ENCODE assay signal across 9 mouse cellular contexts in genomic region chr15:81355146-81355761, GRCm38 (mm10). TPM values are rescaled to one million over a fixed set of nuclear protein-coding genes. Genes with fewer than 3 reads are reported as not detected.
A peak's percentile ranks its signal among the peaks of the same experiment; 100 is the strongest.
DNase-seq lines count a peak whose midpoint lies in the region; ATAC-seq and TF ChIP-seq lines count a peak whose summit lies in the region.
"Had no signal": no experiment of that assay in that cellular context is flagged by ENCODE, and none has a peak within 500 bp of the region (broad histone marks: within the 10 kb centered on the region; RNA-seq: fewer than 3 reads in every experiment).

No protein-coding gene starts in this region.

- no peak overlapping the region for H3K9ac ChIP-seq in lung, embryonic 14.5 days
- H3K9ac ChIP-seq in stomach, postnatal 0 days (ENCODE audit: low read length), result no peak overlapping the region
- H3K9ac ChIP-seq: limb, embryonic 15.5 days had no signal

- DNase-seq in gastrocnemius, adult 18-20 months (ENCODE audit: low spot score), result peak; percentile 28
- DNase-seq in gastrocnemius, adult 8-10 months (ENCODE audit: low spot score in 2 of 2), result no peak
- peak; percentile 86 for DNase-seq in 416B (ENCODE audit: low read depth)
- DNase-seq in ZHBTc4 (ENCODE audit: low read depth, low spot score), result peak; percentile 81
- peak; percentile 58 for DNase-seq in heart, postnatal 4 days
- peak; percentile 79 for DNase-seq in lung, embryonic 14.5 days
- DNase-seq in stomach, postnatal 0 days (ENCODE audit: low spot score), result peak; percentile 72
- DNase-seq in layer of hippocampus, postnatal 36 days, result no peak

- H3K4me2 ChIP-seq in lung, embryonic 14.5 days, result no peak overlapping the region
- H3K4me2 ChIP-seq in stomach, postnatal 0 days (replicated peaks; ENCODE audit: low read depth), result no peak overlapping the region
- H3K4me2 ChIP-seq: limb, embryonic 15.5 days had no signal

- no peak for TF ChIP-seq EP300 in stomach, postnatal 0 days (optimal IDR thresholded peaks at IDR 0.05)

- 64% methylated on average over 3 of the region's 3 CpGs for WGBS in lung, embryonic 14.5 days
- WGBS in stomach, postnatal 0 days, result 71% methylated on average over 3 of the region's 3 CpGs

- no peaks in the 10 kb centered on the region for H3K27me3 ChIP-seq in lung, embryonic 14.5 days (ENCODE audit: insufficient read depth, low read length)
- no peaks in the 10 kb centered on the region for H3K27me3 ChIP-seq in stomach, postnatal 0 days (ENCODE audit: control insufficient read depth, insufficient read depth, low read length)
- H3K27me3 ChIP-seq: limb, embryonic 15.5 days had no signal

- H3K4me3 ChIP-seq in lung, embryonic 14.5 days (ENCODE audit: low read depth, low read length), result no peak overlapping the region
- no peak overlapping the region for H3K4me3 ChIP-seq in stomach, postnatal 0 days (ENCODE audit: low read depth, low read length)
- H3K4me3 ChIP-seq: limb, embryonic 15.5 days had no signal

- H3K9me3 ChIP-seq in lung, embryonic 14.5 days (ENCODE audit: low read depth, low read length), result no peaks in the 10 kb centered on the region
- no peaks in the 10 kb centered on the region for H3K9me3 ChIP-seq in stomach, postnatal 0 days (ENCODE audit: control insufficient read depth, low read length)
- H3K9me3 ChIP-seq: limb, embryonic 15.5 days had no signal

- peaks cover 8% of the 10 kb centered on the region for H3K4me1 ChIP-seq in lung, embryonic 14.5 days (ENCODE audit: insufficient read depth)
- H3K4me1 ChIP-seq in stomach, postnatal 0 days (replicated peaks; ENCODE audit: control insufficient read depth, insufficient read depth), result 0 out of 2 replicates have a peak, but pooled peaks cover 4% of the 10 kb centered on the region

- no peaks in the 10 kb centered on the region for H3K36me3 ChIP-seq in lung, embryonic 14.5 days (ENCODE audit: insufficient read depth)
- no peaks in the 10 kb centered on the region for H3K36me3 ChIP-seq in stomach, postnatal 0 days (ENCODE audit: control insufficient read depth, insufficient read depth, low read length)
- H3K36me3 ChIP-seq: limb, embryonic 15.5 days had no signal

- ATAC-seq in lung, embryonic 14.5 days (ENCODE audit: insufficient read depth), result no peak
- ATAC-seq in stomach, postnatal 0 days (ENCODE audit: low FRiP score, low TSS enrichment), result peak; percentile 49; the same call in 1 of the 2 replicates

- no peak overlapping the region for H3K27ac ChIP-seq in lung, embryonic 14.5 days (ENCODE audit: low read depth)
- no peak overlapping the region for H3K27ac ChIP-seq in stomach, postnatal 0 days (replicated peaks)
- H3K27ac ChIP-seq: limb, embryonic 15.5 days had no signal

- peak; percentile 78 for TF ChIP-seq CTCF in lung, embryonic 14.5 days (IDR thresholded peaks at IDR 0.05; ENCODE audit: low read depth)
- peak; percentile 79 for TF ChIP-seq CTCF in stomach, postnatal 0 days (IDR thresholded peaks at IDR 0.05; ENCODE audit: low read depth)

RNA-seq across cellular contexts. Expression of gene Slc25a17, which starts 5.4 kb away (rescaled TPM):
- total RNA-seq in gastrocnemius, adult 18-20 months (2021), result 1 to 10 TPM; 6.7 TPM
- total RNA-seq in gastrocnemius, adult 8-10 months (2022), result 1 to 10 TPM; 4.9 to 8.7 (median 7.5) TPM
- total RNA-seq in heart, postnatal 4 days (2021), result 10 to 100 TPM; 31.9 to 32.8 TPM
- polyA plus RNA-seq in lung, embryonic 14.5 days (2014; fragmentation: Nextera tagmentation; extraction: Ambion mirVana), result 103 and 109 TPM in 2 replicates
- 84.6 and 85.1 TPM in 2 replicates for polyA plus RNA-seq in stomach, postnatal 0 days (2015; fragmentation: Nextera tagmentation; extraction: Ambion mirVana)
- total RNA-seq in layer of hippocampus, postnatal 36 days (2021), result 10 to 100 TPM; 39.8 to 44.0 TPM

RNA-seq across cellular contexts. Expression of gene St13, which starts 44.6 kb away (rescaled TPM):
- 100 to 1,000 TPM in 1 of 2 experiments, 10 to 100 TPM in 1; 98.2 to 126 TPM for total RNA-seq in gastrocnemius, adult 18-20 months (2021)
- total RNA-seq in gastrocnemius, adult 8-10 months (2022), result 10 to 100 TPM; 82.9 to 93.0 (median 88.0) TPM
- 100 to 1,000 TPM; 101 to 109 TPM for total RNA-seq in heart, postnatal 4 days (2021)
- polyA plus RNA-seq in lung, embryonic 14.5 days (2014; fragmentation: Nextera tagmentation; extraction: Ambion mirVana), result 132 and 145 TPM in 2 replicates
- 79.5 and 80.2 TPM in 2 replicates for polyA plus RNA-seq in stomach, postnatal 0 days (2015; fragmentation: Nextera tagmentation; extraction: Ambion mirVana)
- 100 to 1,000 TPM; 177 to 181 TPM for total RNA-seq in layer of hippocampus, postnatal 36 days (2021)

RNA-seq across cellular contexts. Expression of gene Xpnpep3, which starts 44.7 kb away (rescaled TPM):
- 1 to 10 TPM; 6.5 to 6.6 TPM for total RNA-seq in gastrocnemius, adult 18-20 months (2021)
- 1 to 10 TPM; 4.6 to 8.1 (median 7.7) TPM for total RNA-seq in gastrocnemius, adult 8-10 months (2022)
- total RNA-seq in heart, postnatal 4 days (2021), result 10 to 100 TPM; 12.3 to 14.9 TPM
- 8.6 and 9.6 TPM in 2 replicates for polyA plus RNA-seq in lung, embryonic 14.5 days (2014; fragmentation: Nextera tagmentation; extraction: Ambion mirVana)
- polyA plus RNA-seq in stomach, postnatal 0 days (2015; fragmentation: Nextera tagmentation; extraction: Ambion mirVana), result 3.7 and 4.1 TPM in 2 replicates
- total RNA-seq in layer of hippocampus, postnatal 36 days (2021), result 10 to 100 TPM; 17.3 to 18.0 TPM

RNA-seq across cellular contexts. Expression of gene Dnajb7, which starts 52.8 kb away (rescaled TPM):
- total RNA-seq in gastrocnemius, adult 18-20 months (2021), result not detected
- total RNA-seq in gastrocnemius, adult 8-10 months (2022), result not detected
- not detected for total RNA-seq in heart, postnatal 4 days (2021)
- 1.4 and 2.2 TPM in 2 replicates for polyA plus RNA-seq in lung, embryonic 14.5 days (2014; fragmentation: Nextera tagmentation; extraction: Ambion mirVana)
- 0.56 and 0.70 TPM in 2 replicates for polyA plus RNA-seq in stomach, postnatal 0 days (2015; fragmentation: Nextera tagmentation; extraction: Ambion mirVana)
- total RNA-seq in layer of hippocampus, postnatal 36 days (2021), result not detected

Comparison
In these comparisons a context has a peak if more than half of its experiments do, and no peak if none do; other contexts are left out.
1. DNase-seq: peak in gastrocnemius, adult 18-20 months (single experiment), 416B (single experiment), ZHBTc4 (single experiment), heart, postnatal 4 days (single experiment), lung, embryonic 14.5 days (single experiment) and stomach, postnatal 0 days (single experiment); none in gastrocnemius, adult 8-10 months (0 of 2) and layer of hippocampus, postnatal 36 days (0 of 2).